Mouse (Mus musculus) urinary bladder, postnatal 25 days (tissue): ENCODE data around the gene Slc35f4.

Source experiments
- DNase-seq: peaks from one replicate; pipeline ENCODE4 v3.0.0; 2022; ENCODE audit warnings: low spot score

Gene Slc35f4

GRCm38 (mm10) chr14:49525931-49526291 is at the start of gene Slc35f4:
Gene Slc35f4 (minus strand): TSS chr14:49526046.
- DNase-seq: no peak

GRCm38 (mm10) chr14:49568369-49568768 is 42.5 kb upstream of the Slc35f4 start:
- DNase-seq: no peak

GRCm38 (mm10) chr14:49560706-49561105 is 34.9 kb upstream of the Slc35f4 start:
- no peak for DNase-seq

- peak; percentile 2 for DNase-seq
Measured at GRCm38 (mm10) chr14:49540104-49540503, 14.3 kb upstream of the Slc35f4 start.

GRCm38 (mm10) chr14:49525176-49525930 is 493 bp downstream of the Slc35f4 start:
- peak; percentile 48 for DNase-seq

GRCm38 (mm10) chr14:49524665-49525064 is 1.2 kb downstream of the Slc35f4 start:
- no peak for DNase-seq

GRCm38 (mm10) chr14:49515096-49515665 is 10.7 kb downstream of the Slc35f4 start:
- no peak for DNase-seq

GRCm38 (mm10) chr14:49514137-49514536 is 11.7 kb downstream of the Slc35f4 start:
- no peak for DNase-seq

GRCm38 (mm10) chr14:49495192-49495591 is 30.7 kb downstream of the Slc35f4 start:
- no peak for DNase-seq

- DNase-seq: peak; percentile 2
Measured at GRCm38 (mm10) chr14:49493793-49494192, 32.1 kb downstream of the Slc35f4 start.

GRCm38 (mm10) chr14:49492506-49492905 is 33.3 kb downstream of the Slc35f4 start:
- DNase-seq: no peak

- DNase-seq: no peak
Measured at GRCm38 (mm10) chr14:49476602-49477001, 49.2 kb downstream of the Slc35f4 start.

- no peak for DNase-seq
Measured at GRCm38 (mm10) chr14:49461761-49462160, 64.1 kb downstream of the Slc35f4 start.

GRCm38 (mm10) chr14:49460799-49461198 is 65.0 kb downstream of the Slc35f4 start:
- no peak for DNase-seq

GRCm38 (mm10) chr14:49454283-49454914 is 71.4 kb downstream of the Slc35f4 start:
- no peak for DNase-seq

GRCm38 (mm10) chr14:49453782-49454181 is 72.1 kb downstream of the Slc35f4 start:
- DNase-seq: no peak

GRCm38 (mm10) chr14:49447669-49448068 is 78.2 kb downstream of the Slc35f4 start:
- no peak for DNase-seq

- DNase-seq: no peak
Measured at GRCm38 (mm10) chr14:49446461-49446860, 79.4 kb downstream of the Slc35f4 start.

- DNase-seq: no peak
Measured at GRCm38 (mm10) chr14:49436811-49437210, 89.0 kb downstream of the Slc35f4 start.

- no peak for DNase-seq
Measured at GRCm38 (mm10) chr14:49431821-49432220, 94.0 kb downstream of the Slc35f4 start.

GRCm38 (mm10) chr14:49392482-49392881 is 133.4 kb downstream of the Slc35f4 start:
- DNase-seq: no peak

GRCm38 (mm10) chr14:49362161-49362560 is 163.7 kb downstream of the Slc35f4 start:
- DNase-seq: no peak

- no peak for DNase-seq
Measured at GRCm38 (mm10) chr14:49355561-49355960, 170.3 kb downstream of the Slc35f4 start.
